Mouse (Mus musculus) liver, embryonic 14.5 days (tissue): ENCODE data around the gene Hmbs. TPM values are rescaled to one million over a fixed set of nuclear protein-coding genes. Genes with fewer than 3 reads are reported as not detected.

Experiments
- ATAC-seq: fragments of 200-750 bp; cut with Nextera tagmentation; 2 replicates; pipeline ENCODE4 v1.8.0; 2017; ENCODE audit warnings: moderate number of reproducible peaks, mild to moderate bottlenecking, moderate library complexity; ENCODE audit not compliant: insufficient read depth
- DNase-seq, 3 experiments: peaks; one replicate each; pipeline ENCODE4 v3.0.0-alpha.2; 2012 to 2013; ENCODE audit warnings: low read depth in 3 of 3, low spot score in 3 of 3
- H3K27ac ChIP-seq: fragments of 300-500 bp; sonication (generic); 2 replicates; pipeline ENCODE4 v1.5.1; 2014; ENCODE audit warnings: moderate library complexity, mild to moderate bottlenecking, control low read depth, inconsistent platforms
- H3K27me3 ChIP-seq: fragments of 300-500 bp; sonication (generic); 2 replicates; pipeline ENCODE4 v1.6.1; 2014; ENCODE audit warnings: mild to moderate bottlenecking, low read length, moderate library complexity; ENCODE audit not compliant: control insufficient read depth, insufficient read depth
- H3K36me3 ChIP-seq: fragments of 300-500 bp; sonication (generic); replicated peaks from 2 replicates; pipeline ENCODE4 v1.6.1; 2014; ENCODE audit warnings: low read depth; ENCODE audit not compliant: control insufficient read depth, insufficient read depth
- H3K4me1 ChIP-seq, 2 experiments: fragments of 200-500 bp in 1 of 2; fragments of 300-500 bp in 1 of 2; sonication (generic) in 1 of 2; replicated peaks; 2 replicates each; pipeline ENCODE4 v1.6.1; 2012 to 2014; ENCODE audit warnings: antibody characterized with exemption in 1 of 2, inconsistent platforms in 1 of 2, low read length in 1 of 2; ENCODE audit not compliant: control insufficient read depth in 2 of 2, insufficient read depth in 2 of 2
- H3K4me2 ChIP-seq: fragments of 300-500 bp; sonication (generic); 2 replicates; pipeline ENCODE4 v1.6.1; 2014; ENCODE audit warnings: low read depth, mild to moderate bottlenecking, control low read depth, moderate library complexity
- H3K4me3 ChIP-seq, 2 experiments: fragments of 200-500 bp in 1 of 2; fragments of 300-500 bp in 1 of 2; sonication (generic) in 1 of 2; 2 replicates each; pipeline ENCODE4 v1.5.1; 2012 to 2014; ENCODE audit warnings: low read depth in 2 of 2, low read length in 2 of 2, mild to moderate bottlenecking in 2 of 2, control low read depth in 1 of 2, inconsistent platforms in 1 of 2, moderate library complexity in 1 of 2; ENCODE audit not compliant: insufficient read depth in 1 of 2
- H3K9ac ChIP-seq: fragments of 300-500 bp; sonication (generic); replicated peaks from 2 replicates; pipeline ENCODE4 v1.6.1; 2014; ENCODE audit warnings: mild to moderate bottlenecking, control low read depth, moderate library complexity
- H3K9me3 ChIP-seq: fragments of 300-500 bp; sonication (generic); 2 replicates; pipeline ENCODE4 v1.6.1; 2016; ENCODE audit warnings: low read length, mixed read lengths; ENCODE audit not compliant: control insufficient read depth
- CTCF ChIP-seq: IDR thresholded peaks from 2 replicates; pipeline ENCODE4 v1.5.1; 2016; ENCODE audit warnings: antibody characterized with exemption, low read depth, control low read depth
- EP300 ChIP-seq: IDR thresholded peaks from 2 replicates; pipeline ENCODE4 v1.6.1; 2016; ENCODE audit warnings: antibody characterized with exemption, low read depth
- WGBS: fragments of 180-500 bp; shearing (Covaris S2); extraction: QIAGEN DNeasy Blood & Tissue Kit; methylation state at CpG from one replicate; pipeline ENCODE4 v1.1.7; 2014; ENCODE audit not compliant: insufficient replicate concordance; 5-methylcytosine and 5-hydroxymethylcytosine counted together
- polyA plus RNA-seq, 2 experiments: library from polyadenylated mRNA; depleted of rRNA in 1 of 2; stranded (reverse) in 1 of 2; unstranded in 1 of 2; fragments of >200 nt; fragmentation: Nextera tagmentation in 1 of 2; extraction: Ambion mirVana in 1 of 2; gene quantifications; 2 replicates each; pipeline versions ENCODE4 v1.2.1 to v1.2.3; 2012 to 2014

The Hmbs gene
- polyA plus RNA-seq, 2 experiments, result 876 to 1,376 TPM

DNA sequence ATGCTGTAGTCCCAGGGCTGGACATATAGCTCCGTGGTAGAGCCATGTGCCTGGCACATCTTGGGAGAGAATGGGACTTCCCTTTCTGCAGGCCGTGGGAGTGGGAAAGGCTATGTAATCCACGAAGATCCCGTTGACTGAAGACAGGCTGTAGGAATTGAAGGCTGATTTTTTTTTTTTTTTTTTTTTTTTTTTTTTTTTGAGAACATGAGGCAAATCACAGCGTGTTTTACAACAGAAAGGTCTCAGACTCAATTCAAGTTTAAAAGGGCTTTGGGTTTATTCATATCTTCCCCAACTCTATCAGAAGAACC lies 8.0 kb downstream of the Hmbs start:
- H3K27ac ChIP-seq, result peak overlapping the region; percentile 97
- TF ChIP-seq CTCF (no peak), EP300 (peak; percentile 3; the same call in 1 of the 2 replicates)
- H3K4me3 ChIP-seq, result peak overlapping the region; percentile 95 to 97
- no peaks in the 10 kb centered on the region for H3K27me3 ChIP-seq
- ATAC-seq, result no peak
- H3K36me3 ChIP-seq, result peaks cover 82% of the 10 kb centered on the region
- H3K4me2 ChIP-seq, result peak overlapping the region; percentile 98
- 0% methylated on average over 5 of the region's 5 CpGs for WGBS
- H3K4me1 ChIP-seq, result peaks cover 14 to 16% of the 10 kb centered on the region in 2 experiments
- no peak for DNase-seq
- H3K9me3 ChIP-seq, result no peaks in the 10 kb centered on the region
- H3K9ac ChIP-seq, result peak overlapping the region; percentile 99

DNA sequence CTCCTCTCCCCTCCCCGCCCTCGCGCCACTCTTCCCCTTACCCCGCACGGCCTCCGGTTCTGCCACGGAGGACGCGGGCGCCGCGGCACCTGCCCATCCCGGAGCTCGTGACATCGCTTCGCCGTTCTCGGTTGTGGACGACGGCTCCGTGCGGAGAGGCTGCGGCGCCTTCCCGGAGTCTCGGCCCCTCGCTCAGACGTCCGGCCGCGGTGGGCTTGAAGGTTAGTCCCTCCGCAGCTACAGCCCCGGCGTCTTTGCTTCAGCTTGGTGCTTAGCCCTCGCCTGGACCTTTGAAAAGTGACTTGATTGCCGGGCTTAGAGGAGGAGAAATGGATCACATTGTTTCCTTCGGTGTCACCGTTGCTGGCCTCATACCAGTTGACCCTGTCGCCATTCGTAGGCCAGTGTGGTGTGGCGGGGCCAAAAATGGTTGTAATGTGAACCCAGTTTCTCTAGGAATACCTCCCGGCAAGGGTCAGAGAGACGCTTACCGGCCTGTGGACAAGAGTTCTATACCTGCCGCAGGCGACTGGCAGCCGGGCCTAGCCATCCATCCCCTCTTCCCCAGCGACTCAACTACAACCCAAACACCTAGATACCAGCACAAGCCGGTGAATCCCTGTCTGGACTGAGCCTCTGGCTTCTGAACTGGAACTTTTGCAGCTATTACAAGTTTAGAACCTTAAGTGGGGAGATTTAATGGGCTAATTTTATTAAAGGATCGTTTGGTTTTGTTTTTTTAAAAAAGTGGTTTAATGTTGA lies 8.5 kb downstream of the Hmbs start:
- H3K4me2 ChIP-seq, result peak overlapping the region; percentile 98
- peak overlapping the region; percentile 99 for H3K9ac ChIP-seq
- ATAC-seq, result peak; percentile 21
- peak overlapping the region; percentile 97 for H3K27ac ChIP-seq
- H3K4me1 ChIP-seq, result peaks cover 14 to 16% of the 10 kb centered on the region in 2 experiments
- no peaks in the 10 kb centered on the region for H3K27me3 ChIP-seq
- no peaks in the 10 kb centered on the region for H3K9me3 ChIP-seq
- H3K4me3 ChIP-seq, result peak overlapping the region; percentile 95 to 97
- peak in 1 of 3 experiments; percentile 63 for DNase-seq
- WGBS, result under 1% methylated on average over 50 of the region's 50 CpGs
- peaks cover 80% of the 10 kb centered on the region for H3K36me3 ChIP-seq
- peak; percentile 45 for TF ChIP-seq EP300
- TF ChIP-seq CTCF, result no peak

DNA sequence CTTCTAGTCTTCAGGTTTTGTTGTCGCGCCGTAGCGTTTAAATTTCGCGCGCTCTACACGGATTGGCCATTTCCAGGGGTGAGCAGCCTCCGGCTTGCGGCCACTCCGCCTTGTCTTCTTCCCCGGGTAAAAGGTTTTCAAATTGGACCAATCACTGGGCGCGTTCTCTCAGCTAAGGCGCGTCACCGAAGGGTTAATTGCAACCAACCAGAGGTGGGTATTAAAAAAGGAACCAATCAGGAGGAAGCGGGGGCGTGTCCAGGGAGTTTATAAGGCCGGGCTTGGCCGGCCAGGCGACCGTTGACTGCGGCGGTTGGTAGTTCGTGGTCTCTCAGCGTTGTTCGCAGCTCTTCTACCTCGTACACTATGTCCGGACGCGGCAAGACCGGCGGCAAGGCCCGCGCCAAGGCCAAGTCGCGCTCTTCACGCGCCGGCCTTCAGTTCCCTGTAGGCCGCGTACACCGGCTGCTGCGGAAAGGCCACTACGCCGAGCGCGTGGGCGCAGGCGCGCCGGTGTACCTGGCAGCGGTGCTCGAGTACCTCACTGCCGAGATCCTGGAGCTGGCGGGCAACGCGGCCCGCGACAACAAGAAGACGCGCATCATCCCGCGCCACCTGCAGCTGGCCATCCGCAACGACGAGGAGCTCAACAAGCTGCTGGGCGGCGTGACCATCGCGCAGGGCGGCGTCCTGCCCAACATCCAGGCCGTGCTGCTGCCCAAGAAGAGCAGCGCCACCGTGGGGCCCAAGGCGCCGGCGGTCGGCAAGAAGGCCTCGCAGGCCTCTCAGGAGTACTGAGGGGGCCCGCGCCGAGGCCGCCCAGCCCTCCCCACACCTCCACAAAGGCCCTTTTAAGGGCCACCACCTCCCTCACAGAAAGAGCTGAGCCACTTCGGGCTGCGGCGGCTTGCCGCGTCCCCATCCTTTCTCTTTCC lies 9.4 kb downstream of the Hmbs start, which contains the start of gene H2afx:
TSS of gene H2afx (plus strand) at position 299 of the 935 bp plus-strand sequence.
- Histone ChIP-seq H3K9me3 (no peaks in the 10 kb centered on the region), H3K27ac (peak within 1 kb of the TSS; percentile 97), H3K27me3 (no peaks in the 10 kb centered on the region), H3K4me3 (peak within 1 kb of the TSS; percentile 95 to 97), H3K4me2 (peak within 1 kb of the TSS; percentile 98), H3K4me1 (peaks cover 13 to 14% of the 10 kb centered on the region in 2 experiments), H3K9ac (peak within 1 kb of the TSS; percentile 99), H3K36me3 (peaks cover 73% of the 10 kb centered on the region)
- WGBS, result under 1% methylated on average over 88 of the region's 91 CpGs
- DNase-seq (peak; percentile 100), ATAC-seq (peak; percentile 84)
- TF ChIP-seq CTCF (peak; percentile 64), EP300 (peak; percentile 79)

DNA sequence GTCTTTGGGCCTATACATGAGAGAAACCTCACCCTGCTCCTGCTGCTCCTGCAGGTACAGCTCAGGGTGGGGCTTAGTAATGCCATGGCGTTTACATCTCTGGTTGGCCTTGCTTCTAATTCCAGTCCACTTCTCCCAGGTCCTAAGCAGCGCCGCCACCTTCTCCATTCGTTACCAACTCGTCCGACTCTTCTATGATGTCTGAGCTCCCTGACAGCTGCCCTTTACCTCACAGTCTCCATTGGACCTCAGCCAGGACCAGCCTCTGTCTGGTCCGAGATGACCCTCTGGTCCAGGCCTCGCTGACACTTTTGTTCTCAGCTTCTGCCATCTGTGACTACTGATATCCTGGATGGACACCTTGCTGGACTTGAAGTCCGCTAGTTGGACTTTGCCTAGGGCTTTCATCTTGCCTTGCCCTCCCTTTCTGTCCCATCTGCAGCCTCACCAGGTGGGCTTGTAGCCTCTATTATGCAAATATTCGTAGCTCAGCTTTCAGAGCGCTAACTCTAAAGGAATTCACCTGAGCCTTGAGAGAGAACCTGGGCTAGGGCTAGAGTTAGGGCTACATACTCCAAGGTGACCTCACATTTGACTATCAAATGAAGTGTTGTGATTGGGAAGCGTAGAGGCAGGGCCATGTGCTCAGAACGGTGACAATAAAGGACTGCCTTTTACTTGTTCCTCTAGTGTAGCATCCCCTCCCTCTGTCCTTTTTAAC lies 10.9 kb downstream of the Hmbs start:
- peak overlapping the region; percentile 74 for H3K9ac ChIP-seq
- H3K27ac ChIP-seq, result peak overlapping the region; percentile 91
- no peaks in the 10 kb centered on the region for H3K9me3 ChIP-seq
- peaks cover 63% of the 10 kb centered on the region for H3K36me3 ChIP-seq
- 93% methylated on average over 13 of the region's 13 CpGs for WGBS
- no peak for ATAC-seq
- H3K4me1 ChIP-seq, result peaks cover 13 to 15% of the 10 kb centered on the region in 2 experiments
- H3K27me3 ChIP-seq, result no peaks in the 10 kb centered on the region
- no peak for DNase-seq
- H3K4me2 ChIP-seq, result peak overlapping the region; percentile 69
- TF ChIP-seq CTCF (no peak), EP300 (no peak)
- H3K4me3 ChIP-seq, result peak overlapping the region in 1 of 2 experiments; percentile 53; a peak in 3 of 4 replicates
